Mouse (Mus musculus) midbrain, postnatal 0 days (tissue): ENCODE measurements around the gene Susd1. TPM values are rescaled to one million over a fixed set of nuclear protein-coding genes. Genes with fewer than 3 reads are reported as not detected.

Experiments used
- ATAC-seq: fragments of 200-750 bp; cut with Nextera tagmentation; 2 replicates; pipeline ENCODE4 v1.8.0; 2017; ENCODE audit warnings: moderate number of reproducible peaks, mild to moderate bottlenecking, moderate TSS enrichment, moderate library complexity; ENCODE audit not compliant: low FRiP score
- DNase-seq: peaks from one replicate; pipeline ENCODE4 v3.0.0-alpha.2; 2015; ENCODE audit warnings: low spot score
- H3K27ac ChIP-seq: fragments of 300-500 bp; sonication (generic); 2 replicates; pipeline ENCODE4 v1.5.1; 2014; ENCODE audit warnings: low read depth, mild to moderate bottlenecking, low read length, mixed read lengths
- H3K27me3 ChIP-seq: fragments of 300-500 bp; sonication (generic); 2 replicates; pipeline ENCODE4 v1.6.1; 2014; ENCODE audit warnings: low read length, control low read depth, mixed read lengths; ENCODE audit not compliant: insufficient read depth
- H3K36me3 ChIP-seq: fragments of 300-500 bp; sonication (generic); 2 replicates; pipeline ENCODE4 v1.6.1; 2014; ENCODE audit warnings: low read length, control low read depth, mixed read lengths; ENCODE audit not compliant: insufficient read depth
- H3K4me1 ChIP-seq: fragments of 300-500 bp; sonication (generic); 2 replicates; pipeline ENCODE4 v1.6.1; 2014; ENCODE audit warnings: mild to moderate bottlenecking, control low read depth, antibody characterized with exemption, low read length, mixed read lengths; ENCODE audit not compliant: insufficient read depth
- H3K4me2 ChIP-seq: fragments of 300-500 bp; sonication (generic); 2 replicates; pipeline ENCODE4 v1.6.1; 2014; ENCODE audit warnings: low read depth, mild to moderate bottlenecking, low read length, mixed read lengths; ENCODE audit not compliant: poor library complexity, severe bottlenecking
- H3K4me3 ChIP-seq: fragments of 300-500 bp; sonication (generic); 2 replicates; pipeline ENCODE4 v1.5.1; 2014; ENCODE audit warnings: low read depth, mild to moderate bottlenecking, low read length, moderate library complexity
- H3K9ac ChIP-seq: fragments of 300-500 bp; sonication (generic); replicated peaks from 2 replicates; pipeline ENCODE4 v1.6.1; 2014; ENCODE audit warnings: mild to moderate bottlenecking, low read length, moderate library complexity, mixed read lengths; ENCODE audit not compliant: poor library complexity, severe bottlenecking
- H3K9me3 ChIP-seq: fragments of 300-500 bp; sonication (generic); 2 replicates; pipeline ENCODE4 v1.6.1; 2016; ENCODE audit warnings: low read length, control low read depth
- CTCF ChIP-seq: IDR thresholded peaks from 2 replicates; pipeline ENCODE4 v1.5.1; 2016; ENCODE audit warnings: antibody characterized with exemption, mild to moderate bottlenecking
- WGBS: fragments of 180-500 bp; shearing (Covaris S2); extraction: QIAGEN DNeasy Blood & Tissue Kit; methylation state at CpG from one replicate; pipeline ENCODE4 v1.1.7; 2014; 5-methylcytosine and 5-hydroxymethylcytosine counted together
- polyA plus RNA-seq: library from polyadenylated mRNA; unstranded; fragments of >200 nt; fragmentation: Nextera tagmentation; extraction: Ambion mirVana; gene quantifications from 2 replicates; pipeline ENCODE4 v1.2.1, GENCODE M21; 2015
- total RNA-seq: library from RNA; depleted of rRNA; stranded (reverse); fragments of >200 nt; gene quantifications from 2 replicates; pipeline ENCODE4 v1.2.3, GENCODE M21; 2014

Susd1 gene
- total and polyA plus RNA-seq, 2 experiments from 2014 or later = 2.0 to 8.9 TPM

- no peak overlapping the region for H3K27ac ChIP-seq
- whole genome bisulfite sequencing = 91% methylated on average over 5 of the region's 5 CpGs
- no peak overlapping the region for H3K4me2 ChIP-seq
- H3K9me3 ChIP-seq = no peaks in the 10 kb centered on the region
- no peak for TF ChIP-seq CTCF
- DNase-seq (no peak), ATAC-seq (no peak)
- no peak overlapping the region for H3K9ac ChIP-seq
- no peaks in the 10 kb centered on the region for H3K27me3 ChIP-seq
- no peaks in the 10 kb centered on the region for H3K4me1 ChIP-seq
- H3K36me3 ChIP-seq = no peaks in the 10 kb centered on the region
- H3K4me3 ChIP-seq = no peak overlapping the region
These were observed 114.1 kb downstream of the Susd1 start for GRCm38 (mm10) chr4:59324317-59324716.

GRCm38 (mm10) chr4:59323231-59323651 lies 115.2 kb downstream of the Susd1 start:
- Histone ChIP-seq H3K4me2 (no peak overlapping the region), H3K36me3 (no peaks in the 10 kb centered on the region), H3K27me3 (no peaks in the 10 kb centered on the region), H3K4me3 (no peak overlapping the region), H3K4me1 (no peaks in the 10 kb centered on the region), H3K9ac (no peak overlapping the region), H3K27ac (no peak overlapping the region), H3K9me3 (no peaks in the 10 kb centered on the region)
- ATAC-seq = no peak
- 47% methylated on average over 7 of the region's 7 CpGs for WGBS
- DNase-seq = no peak
- TF ChIP-seq CTCF = no peak

- WGBS = 72% methylated on average over 3 of the region's 3 CpGs
- no peak for TF ChIP-seq CTCF
- Histone ChIP-seq H3K27me3 (no peaks in the 10 kb centered on the region), H3K9ac (no peak overlapping the region), H3K27ac (no peak overlapping the region), H3K4me3 (no peak overlapping the region), H3K4me2 (no peak overlapping the region), H3K9me3 (no peaks in the 10 kb centered on the region), H3K36me3 (no peaks in the 10 kb centered on the region), H3K4me1 (no peaks in the 10 kb centered on the region)
- ATAC-seq (no peak), DNase-seq (no peak)
These were observed 115.7 kb downstream of the Susd1 start for GRCm38 (mm10) chr4:59322733-59323132.

GRCm38 (mm10) chr4:59322056-59322455 lies 116.4 kb downstream of the Susd1 start:
- Histone ChIP-seq H3K27ac (no peak overlapping the region), H3K9me3 (no peaks in the 10 kb centered on the region), H3K4me2 (no peak overlapping the region), H3K27me3 (no peaks in the 10 kb centered on the region), H3K9ac (no peak overlapping the region), H3K4me1 (no peaks in the 10 kb centered on the region), H3K36me3 (no peaks in the 10 kb centered on the region), H3K4me3 (no peak overlapping the region)
- TF ChIP-seq CTCF = no peak
- 80% methylated on average over 6 of the region's 6 CpGs for WGBS
- DNase-seq = no peak
- no peak for ATAC-seq

GRCm38 (mm10) chr4:59321181-59322008 lies 117.0 kb downstream of the Susd1 start:
- Histone ChIP-seq H3K4me1 (no peaks in the 10 kb centered on the region), H3K27me3 (no peaks in the 10 kb centered on the region), H3K27ac (no peak overlapping the region), H3K4me3 (no peak overlapping the region), H3K9me3 (no peaks in the 10 kb centered on the region), H3K36me3 (no peaks in the 10 kb centered on the region), H3K4me2 (no peak overlapping the region), H3K9ac (no peak overlapping the region)
- 45% methylated on average over 12 of the region's 12 CpGs for WGBS
- TF ChIP-seq CTCF = no peak
- no peak for ATAC-seq
- DNase-seq = no peak

- no peak overlapping the region for H3K4me2 ChIP-seq
- DNase-seq (no peak), ATAC-seq (no peak)
- no peaks in the 10 kb centered on the region for H3K36me3 ChIP-seq
- H3K27ac ChIP-seq = no peak overlapping the region
- H3K9me3 ChIP-seq = no peaks in the 10 kb centered on the region
- 79% methylated on average over 9 of the region's 9 CpGs for WGBS
- no peak overlapping the region for H3K9ac ChIP-seq
- TF ChIP-seq CTCF = no peak
- no peak overlapping the region for H3K4me3 ChIP-seq
- H3K4me1 ChIP-seq = no peaks in the 10 kb centered on the region
- no peaks in the 10 kb centered on the region for H3K27me3 ChIP-seq
These were observed 119.1 kb downstream of the Susd1 start for GRCm38 (mm10) chr4:59319136-59319941.
